Mouse (Mus musculus): ENCODE data around the gene Selenot.
A peak's percentile ranks its signal among the peaks of the same experiment; 100 is the strongest.
"Not testable (repeated sequence)": the region's sequence is repeated elsewhere in the genome, so short reads cannot be mapped to it uniquely, and the experiment has no call there.

The Selenot gene

DNA sequence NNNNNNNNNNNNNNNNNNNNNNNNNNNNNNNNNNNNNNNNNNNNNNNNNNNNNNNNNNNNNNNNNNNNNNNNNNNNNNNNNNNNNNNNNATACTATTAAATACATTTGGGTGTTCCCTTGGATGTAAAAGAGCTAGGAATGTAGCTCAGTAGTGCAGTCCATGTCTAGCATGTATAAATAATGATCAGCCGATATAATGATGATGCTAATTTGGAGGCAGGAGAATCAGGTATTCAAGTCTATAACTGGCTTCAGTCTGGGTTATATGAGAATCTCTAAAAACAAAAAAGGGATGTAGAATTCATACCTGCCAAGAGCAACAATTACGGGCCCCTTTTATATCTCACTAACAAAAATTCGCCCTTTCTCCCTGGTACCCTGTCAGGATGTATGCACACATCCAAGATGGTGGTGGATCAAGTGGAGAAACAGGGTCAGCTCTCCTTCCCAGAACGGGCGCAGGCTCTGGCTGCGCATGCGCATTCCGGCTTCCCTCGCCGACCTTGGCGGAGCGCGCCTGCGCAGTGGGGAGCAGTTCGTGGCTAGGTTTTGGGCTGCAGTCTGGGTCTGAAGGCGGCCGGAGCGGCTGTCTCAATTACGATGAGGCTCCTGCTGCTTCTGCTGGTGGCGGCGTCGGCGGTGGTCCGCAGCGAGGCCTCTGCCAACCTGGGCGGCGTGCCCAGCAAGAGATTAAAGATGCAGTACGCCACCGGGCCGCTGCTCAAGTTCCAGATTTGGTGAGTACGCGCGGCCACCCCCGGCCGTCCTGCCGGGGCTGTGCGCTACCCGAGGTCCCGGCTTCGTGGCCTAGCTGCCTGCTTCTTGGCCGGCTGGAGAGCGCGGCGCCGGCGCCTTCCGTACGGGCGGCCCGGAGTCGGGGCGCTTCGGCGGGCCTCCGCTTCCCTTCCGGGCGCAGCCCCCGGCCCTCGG lies at the start of gene Selenot:
TSS of gene Selenot (plus strand) at position 500 of the 930 bp plus-strand sequence.
- peak; percentile 97 for DNase-seq

DNA sequence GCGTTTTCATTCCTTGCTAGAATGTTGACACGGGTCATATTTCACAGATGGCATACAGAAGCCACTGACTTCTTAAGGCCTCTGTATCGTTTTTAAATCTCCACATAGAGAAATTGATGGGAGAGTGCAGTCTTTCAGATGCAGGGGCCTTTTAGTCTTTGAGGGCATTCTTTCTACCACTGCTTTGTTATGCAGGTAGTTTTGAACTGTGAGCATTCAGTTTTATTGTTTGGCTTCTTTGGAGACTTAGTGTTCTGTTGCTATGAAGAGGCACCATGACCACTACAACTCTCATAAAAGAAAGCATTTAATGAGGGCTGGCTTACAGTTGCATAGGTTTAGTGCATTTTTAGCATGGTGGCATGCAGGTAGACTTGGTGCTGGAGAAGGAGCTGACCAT lies 39.9 kb upstream of the Selenot start:
- DNase-seq: no peak

DNA sequence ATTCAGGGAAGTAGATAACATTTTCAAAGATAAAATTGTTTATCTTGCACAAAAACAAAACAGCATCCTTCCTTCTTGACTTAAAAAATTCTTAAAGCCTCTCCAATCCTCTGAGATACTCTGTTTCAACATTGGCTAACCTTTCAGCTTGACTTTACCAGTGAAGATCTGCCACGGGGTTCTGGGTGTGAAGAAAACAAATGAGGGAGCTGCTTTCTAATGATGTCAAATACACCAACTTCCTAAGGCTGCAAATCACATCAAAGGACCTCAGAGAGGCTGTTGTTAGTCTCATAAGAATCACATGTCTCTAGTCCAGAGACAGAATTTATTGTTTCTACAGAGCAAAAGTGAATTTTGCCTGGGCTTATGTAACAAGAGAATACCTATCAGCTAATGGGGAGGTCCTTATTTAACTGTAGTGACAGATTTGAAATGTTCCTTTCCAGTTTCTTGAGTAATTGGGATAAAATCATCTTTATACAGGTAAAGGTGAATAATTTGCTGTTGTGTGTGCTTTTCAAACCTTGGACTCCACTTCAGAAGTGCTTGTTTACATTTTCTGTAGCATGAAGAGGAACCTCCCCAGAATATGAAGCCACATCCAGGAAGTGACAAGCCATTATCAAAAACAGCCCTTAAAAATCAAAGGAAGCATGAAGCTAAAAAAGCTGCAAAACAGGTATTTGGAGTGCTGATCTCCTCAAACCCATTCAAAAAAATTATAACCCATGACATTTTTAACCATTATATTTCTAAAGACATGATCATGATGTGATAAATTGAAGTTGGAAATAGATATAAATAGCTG lies 24.2 kb upstream of the Selenot start:
- DNase-seq: no peak

DNA sequence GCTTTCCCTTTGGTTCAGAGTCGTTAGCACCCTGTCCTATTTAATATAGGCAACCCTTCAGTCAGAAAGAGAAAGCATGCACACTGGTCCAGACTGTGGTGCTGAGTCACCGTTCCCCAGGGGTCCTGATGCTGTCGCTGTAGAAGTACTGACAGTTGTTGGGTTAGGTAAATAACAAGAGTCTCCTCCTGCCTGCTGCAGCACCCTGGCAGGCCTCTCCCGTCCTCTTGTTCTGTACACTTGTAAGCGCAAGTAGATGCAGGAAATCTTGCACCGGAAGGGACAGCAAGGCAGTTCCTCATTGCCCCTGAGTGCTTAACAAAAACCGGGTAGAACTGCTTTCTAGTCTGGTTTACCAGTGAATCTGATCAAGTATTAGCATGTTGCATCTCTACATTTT lies 19.8 kb upstream of the Selenot start:
- DNase-seq: no peak

DNA sequence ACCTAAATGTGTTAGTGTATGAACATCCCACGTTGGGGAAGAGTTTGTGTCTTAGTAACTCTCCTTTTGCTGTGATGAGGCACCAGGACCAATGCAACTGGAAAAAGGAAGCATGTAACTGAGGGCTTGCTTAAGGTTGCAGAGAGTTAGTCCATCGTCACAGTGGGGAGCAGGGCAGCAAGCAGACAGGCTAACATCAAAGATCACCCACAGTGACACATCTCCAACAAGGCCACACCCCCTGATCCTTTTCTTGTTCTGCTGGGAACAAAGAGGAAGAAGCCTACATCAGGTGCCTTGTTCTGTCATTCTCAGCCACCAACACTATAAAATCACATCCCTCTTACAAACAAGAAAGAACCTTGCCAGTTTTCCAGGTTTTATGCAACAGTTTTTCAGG lies 16.5 kb upstream of the Selenot start:
- no peak for DNase-seq

DNA sequence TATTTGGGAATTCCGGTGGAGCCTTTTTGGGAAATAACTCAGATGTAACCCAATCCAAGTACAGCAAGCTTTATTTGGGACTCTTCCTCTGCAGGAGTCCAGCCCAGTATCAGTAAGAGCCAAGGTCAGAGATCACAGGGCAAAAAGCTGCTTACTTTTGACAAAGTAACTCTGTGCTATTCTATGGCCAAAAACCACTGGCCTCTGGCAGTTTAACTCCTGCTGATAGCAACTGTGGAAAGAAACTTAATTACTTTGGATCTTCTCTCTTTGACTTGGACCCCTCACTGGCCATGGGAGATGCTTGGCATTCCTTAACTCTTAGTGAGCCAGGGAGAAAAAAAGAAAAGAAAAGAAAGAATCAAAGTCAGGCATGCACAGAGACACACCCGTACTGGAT lies 15.0 kb upstream of the Selenot start:
- no peak for DNase-seq

DNA sequence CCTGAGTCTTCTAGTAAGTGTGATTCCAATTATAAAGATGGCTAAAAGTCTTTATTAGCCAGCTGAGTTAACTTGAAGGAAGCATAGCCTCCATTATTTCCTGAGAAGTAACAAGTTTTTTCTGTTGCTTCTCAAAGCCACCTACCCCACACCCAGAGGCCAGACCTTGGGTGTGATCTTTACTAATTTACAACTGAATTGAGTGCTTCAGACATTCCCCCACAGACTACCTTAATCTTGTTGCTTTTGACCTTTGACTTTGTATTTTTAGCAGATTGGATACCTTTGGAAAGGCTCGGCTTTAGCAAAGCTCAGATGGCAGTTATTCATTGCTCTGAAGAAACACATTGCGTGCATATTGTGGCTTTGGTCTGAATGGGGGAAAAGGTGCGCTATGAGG lies 5.6 kb upstream of the Selenot start:
- no peak for DNase-seq

DNA sequence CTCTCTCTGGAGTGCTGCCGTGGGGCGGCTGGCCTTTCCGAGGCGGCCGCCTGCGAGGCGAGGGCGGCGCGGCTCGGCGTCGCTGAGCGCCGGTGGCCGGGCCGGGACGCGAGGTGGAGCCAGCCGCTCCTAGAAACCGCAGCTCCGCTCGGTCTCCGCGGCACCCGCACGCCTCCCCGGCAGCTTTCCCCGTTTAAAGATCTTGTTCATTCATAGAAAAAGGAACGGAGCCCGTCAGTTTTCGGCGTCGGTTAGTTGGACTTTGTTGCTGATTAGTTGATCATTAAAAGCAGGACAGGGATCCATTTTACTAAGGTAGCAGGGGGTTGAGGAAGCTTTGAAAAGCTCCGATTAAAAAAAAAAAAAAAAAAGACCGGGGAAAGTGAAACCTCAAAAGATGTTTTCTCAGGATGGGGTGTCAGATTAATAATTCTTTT lies 649 bp downstream of the Selenot start:
- DNase-seq: peak; percentile 49

DNA sequence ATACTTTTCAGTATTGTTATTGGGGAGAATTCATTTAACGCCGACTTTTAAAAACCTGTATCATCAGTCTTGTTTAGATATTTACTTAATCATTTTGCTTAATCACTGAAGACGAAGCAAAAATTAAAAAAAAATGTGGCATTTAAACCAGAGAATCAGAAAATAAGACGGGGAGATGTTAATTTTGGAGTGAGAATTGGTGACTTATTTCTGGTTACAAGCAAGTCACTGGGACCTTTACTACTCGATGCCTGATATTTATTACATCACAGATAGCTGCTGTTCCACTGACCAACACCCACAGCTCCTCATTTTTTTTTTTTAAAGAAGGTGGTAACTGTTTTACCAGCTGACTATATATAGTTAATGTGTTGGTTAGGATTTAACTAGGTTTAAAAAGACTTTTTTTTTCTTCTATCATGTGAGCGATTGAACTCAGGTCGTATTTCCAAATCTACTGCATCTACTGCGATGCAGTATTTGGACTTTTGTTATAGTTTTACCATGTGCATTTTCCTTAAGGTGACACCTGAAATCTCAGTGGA lies 1.1 kb downstream of the Selenot start:
- no peak for DNase-seq

DNA sequence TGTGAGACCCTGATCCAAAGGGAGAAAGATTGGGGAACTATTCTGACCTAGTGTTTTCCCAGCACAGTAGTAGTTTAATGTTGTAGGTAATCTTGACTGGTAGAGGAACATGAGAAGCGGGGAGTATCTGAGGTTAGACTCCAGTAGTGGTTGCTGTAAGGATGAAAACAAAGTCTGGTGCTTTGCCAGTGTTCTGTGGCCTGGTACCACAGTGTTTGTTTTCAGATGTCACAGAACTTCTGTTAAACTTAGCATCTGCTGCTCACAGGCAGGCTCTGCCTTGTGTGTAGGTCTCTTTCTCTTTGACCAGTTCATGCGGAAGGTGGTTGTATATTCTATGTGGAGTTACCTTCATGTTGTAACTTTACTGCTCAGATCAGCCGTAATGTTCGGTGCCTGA lies 5.1 kb downstream of the Selenot start:
- DNase-seq: no peak

DNA sequence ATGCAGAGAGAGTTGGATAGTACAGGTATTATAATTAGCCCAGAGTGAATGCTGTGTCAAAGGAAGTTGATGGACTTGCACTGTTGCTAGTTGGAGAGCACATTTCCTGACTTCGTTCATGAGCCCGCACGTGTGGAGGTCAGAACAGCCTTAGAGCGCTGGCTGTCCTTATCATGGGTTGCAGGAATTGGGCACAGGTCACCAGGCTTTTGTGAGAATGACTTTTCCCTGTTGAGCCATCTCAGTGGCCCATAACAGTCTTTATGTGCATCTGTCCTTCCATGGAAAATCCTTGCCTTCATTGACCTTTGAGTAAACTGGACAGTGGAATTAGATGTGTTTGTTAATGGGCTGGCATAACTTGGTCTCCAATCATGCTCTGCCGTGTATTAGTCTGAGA lies 5.9 kb downstream of the Selenot start:
- DNase-seq: no peak

DNA sequence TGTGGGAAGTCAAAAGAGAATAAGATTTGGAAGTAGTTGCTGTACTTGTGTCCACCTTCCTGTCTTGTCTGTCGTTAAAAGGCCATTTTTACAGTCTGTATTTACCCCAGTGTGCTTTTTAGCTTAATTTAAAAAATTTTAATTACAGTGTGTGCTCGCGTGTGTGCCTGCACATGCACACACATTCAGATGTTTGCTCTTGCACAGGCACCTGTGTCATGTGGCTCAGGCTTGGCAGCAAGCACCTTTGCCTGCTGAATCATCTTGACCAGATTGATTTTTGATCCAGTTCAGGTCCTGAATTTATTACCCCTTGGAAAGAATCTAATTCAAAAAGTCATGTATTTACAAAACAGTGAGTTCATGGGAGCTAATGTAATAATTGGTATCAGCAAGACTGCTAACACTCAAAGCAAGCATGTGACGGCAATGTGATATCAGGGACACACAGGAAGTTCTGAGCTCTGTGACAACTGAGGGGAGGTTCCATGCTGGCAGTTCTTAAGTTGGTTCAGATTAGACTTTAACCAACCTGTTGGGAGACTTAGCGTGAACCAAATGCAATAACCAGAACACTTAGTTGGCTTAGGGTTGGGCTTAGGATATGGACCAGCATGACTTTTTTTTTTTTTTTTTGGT lies 6.5 kb downstream of the Selenot start:
- no peak for DNase-seq

DNA sequence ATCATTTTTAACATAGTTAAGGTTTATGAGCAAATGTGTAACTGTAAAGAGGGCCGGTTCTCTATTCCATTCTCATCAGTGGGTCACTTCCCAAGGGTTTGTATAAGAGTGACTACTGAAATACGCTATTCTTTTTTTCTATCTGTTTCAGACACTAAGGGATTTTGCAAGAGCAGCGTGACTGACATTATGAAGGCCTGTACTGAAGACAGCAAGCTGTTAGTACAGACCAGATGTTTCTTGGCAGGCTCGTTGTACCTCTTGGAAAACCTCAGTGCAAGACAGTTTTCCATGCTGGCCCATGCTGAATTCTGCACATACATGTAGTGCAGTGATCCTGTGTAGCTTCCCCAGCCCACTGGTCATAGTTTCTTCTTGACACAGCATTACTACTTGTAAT lies 14.1 kb downstream of the Selenot start:
- DNase-seq: not testable (repeated sequence)

DNA sequence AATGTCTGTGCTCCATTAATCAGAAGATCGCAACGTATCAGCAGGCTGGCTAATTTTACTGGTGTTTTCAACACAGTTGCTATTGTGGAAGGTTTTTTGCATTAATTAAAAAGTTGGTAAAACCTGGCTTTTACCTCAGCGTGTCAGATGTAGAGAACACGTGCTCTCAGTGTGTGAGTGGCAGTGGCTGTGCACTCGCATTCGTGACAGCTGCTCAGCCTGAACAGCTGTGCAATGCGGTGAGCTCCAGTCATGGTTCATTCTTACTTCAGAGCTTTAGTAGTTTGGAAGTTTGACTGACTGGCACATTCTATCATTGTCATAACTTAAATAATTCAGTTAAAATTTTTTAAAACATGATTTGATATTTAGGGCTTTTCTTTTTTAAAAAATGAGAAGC lies 16.2 kb downstream of the Selenot start:
- not testable (repeated sequence) for DNase-seq

DNA sequence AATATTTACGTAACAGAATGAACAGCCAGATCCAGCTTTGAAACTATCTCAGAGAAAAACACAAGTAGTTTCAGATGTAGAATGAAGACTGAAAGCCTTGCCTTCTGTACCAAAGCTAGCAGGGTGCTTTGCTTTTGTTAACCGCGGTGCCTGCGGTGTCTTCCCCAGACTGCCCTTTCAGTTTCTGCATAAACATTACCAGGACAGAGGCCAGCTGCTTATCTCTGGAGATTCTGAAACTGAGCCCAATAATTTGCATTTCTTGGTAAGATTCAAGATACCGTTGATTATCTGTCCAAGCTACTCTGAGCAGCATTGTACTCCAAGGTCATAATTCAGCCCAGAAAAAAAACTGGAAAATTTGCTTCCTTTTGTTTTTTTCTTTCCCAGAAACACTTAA lies 17.2 kb downstream of the Selenot start:
- no peak for DNase-seq

DNA sequence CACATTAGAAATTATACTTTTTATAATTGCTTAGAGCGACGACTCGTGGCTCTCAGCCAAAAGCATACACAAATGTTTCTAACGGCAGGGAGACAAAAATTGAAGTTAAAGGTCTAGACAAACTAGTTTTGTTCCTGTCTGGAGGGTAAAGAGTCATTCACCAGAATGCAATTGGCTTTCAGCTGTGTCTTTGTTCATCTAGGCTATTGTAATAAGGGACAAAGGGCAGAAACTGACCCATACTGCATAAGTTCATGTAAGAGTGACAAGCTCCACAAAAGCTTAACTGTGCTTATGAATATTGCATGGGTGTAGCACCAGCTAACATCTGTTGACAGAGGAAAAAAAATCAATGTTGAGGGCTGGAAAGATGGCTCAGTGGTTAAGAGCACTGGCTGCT lies 32.1 kb downstream of the Selenot start:
- DNase-seq: no peak

DNA sequence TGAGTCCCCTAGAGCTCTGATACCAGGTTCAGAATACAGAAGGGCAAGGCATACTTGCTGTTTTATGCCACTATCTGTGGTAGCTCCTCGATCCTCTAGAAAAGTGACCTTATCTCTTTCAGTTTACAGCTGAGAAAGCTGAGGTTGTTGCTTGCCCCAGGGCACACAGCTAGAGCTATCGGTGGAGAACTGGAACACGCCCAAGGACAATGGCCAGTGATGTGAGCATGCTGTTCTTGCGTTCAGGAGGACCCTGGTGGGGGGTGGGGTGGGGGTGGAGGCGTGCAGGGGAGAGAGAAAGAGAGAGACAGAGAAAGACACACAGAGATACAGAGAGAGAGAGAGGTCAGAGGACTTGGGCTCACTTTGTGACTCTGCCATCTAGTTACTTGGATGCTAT lies 33.5 kb downstream of the Selenot start:
- DNase-seq: no peak

DNA sequence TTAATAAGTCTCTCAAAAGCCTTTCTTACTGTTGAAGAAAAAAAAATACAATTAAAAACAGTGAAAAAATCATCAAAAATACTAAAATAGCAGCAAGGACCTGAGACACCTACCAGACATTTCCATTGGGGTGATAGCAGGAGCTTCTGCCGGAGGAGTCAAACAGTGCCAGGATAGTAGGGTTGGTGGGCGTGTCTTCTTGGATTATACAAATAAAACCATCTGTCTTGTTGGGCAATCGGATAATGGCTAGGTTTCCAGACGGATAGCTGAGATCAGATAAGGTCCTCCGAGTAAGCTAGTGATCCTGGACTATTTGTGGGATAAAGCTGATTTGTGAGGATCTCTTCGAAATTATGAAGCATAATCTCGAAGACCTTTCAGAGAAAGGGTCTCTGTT lies 44.6 kb downstream of the Selenot start:
- no peak for DNase-seq

DNA sequence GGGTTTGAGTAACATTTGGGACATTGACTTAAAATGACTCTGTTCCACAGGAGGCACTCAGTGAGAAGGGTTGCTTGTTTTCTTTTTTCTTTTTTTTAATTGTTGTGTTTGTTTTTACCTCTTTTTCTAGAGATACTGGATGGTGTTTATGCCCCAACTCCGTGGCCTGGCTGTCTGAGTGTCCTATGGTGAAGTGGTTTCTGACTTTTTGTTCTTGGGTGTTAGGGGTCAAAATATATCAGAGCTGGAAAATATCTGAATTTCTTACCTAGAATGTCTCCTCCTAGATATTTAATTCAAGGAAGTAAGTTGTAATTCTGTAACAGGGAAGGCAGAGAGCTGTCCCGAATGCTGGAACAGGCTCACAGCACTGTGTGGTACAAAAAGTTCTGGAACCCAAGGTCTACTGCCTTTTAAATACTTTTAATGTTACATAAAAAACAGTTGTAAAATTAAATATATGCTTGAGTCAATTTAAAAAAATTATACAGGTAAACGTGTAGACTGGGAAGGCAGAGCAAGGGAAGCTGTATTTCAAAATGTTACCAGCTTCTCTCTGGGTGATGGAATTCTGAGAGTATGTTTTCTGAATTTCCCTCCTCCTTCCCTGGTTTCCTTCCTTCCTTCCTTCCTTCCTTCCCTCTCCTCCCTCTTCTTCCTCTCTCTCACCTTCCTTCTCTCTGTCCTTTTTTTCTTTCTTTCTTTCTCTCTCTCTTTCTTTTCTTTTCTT lies 46.4 kb downstream of the Selenot start:
- no peak for DNase-seq

DNA sequence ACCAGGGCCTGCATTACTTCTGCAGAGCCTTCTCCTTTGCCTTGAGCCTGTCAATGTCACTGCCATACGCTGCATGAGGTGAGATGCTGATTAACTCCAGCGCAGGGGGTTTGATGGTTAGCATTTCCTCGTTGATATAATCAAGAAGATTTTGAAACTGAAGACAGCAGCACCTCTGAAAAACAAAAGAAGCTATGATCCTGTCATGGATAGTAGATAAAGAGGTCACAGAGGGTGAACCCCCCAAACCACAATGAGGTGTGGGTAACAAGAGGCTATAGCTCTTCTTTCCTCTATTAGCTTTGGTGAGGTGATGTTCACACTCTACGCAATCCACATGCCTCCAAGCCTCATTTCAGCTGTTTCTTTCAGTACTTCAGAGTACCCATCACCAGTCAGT lies 48.5 kb downstream of the Selenot start:
- DNase-seq: no peak

DNA sequence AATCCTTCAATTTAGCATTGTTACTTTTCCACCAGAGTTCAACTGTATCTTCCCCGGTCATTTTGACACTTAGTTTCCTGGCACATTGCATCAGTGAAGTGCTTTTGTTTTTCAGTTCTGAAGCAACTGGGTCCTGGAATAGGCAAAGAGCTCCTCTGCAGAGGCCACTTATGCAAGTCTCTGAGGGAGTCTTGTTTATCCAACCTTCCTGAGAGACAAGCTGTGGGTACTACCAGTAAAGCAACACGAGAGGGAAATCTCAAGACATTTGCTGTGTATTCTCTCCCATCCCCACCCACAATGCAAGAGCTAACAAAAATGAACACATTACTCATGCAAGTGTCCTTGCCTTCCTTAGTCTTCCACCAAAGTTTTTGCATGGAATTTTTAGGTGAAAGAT lies 55.3 kb downstream of the Selenot start:
- DNase-seq: peak; percentile 23
